Mouse (Mus musculus): ENCODE results near the gene Timm10b. TPM values are rescaled to one million over a fixed set of nuclear protein-coding genes. Genes with fewer than 3 reads are reported as not detected.

Timm10b gene
- polyA plus RNA-seq, 1 experiment from 2014 or later: 236 TPM

DNA sequence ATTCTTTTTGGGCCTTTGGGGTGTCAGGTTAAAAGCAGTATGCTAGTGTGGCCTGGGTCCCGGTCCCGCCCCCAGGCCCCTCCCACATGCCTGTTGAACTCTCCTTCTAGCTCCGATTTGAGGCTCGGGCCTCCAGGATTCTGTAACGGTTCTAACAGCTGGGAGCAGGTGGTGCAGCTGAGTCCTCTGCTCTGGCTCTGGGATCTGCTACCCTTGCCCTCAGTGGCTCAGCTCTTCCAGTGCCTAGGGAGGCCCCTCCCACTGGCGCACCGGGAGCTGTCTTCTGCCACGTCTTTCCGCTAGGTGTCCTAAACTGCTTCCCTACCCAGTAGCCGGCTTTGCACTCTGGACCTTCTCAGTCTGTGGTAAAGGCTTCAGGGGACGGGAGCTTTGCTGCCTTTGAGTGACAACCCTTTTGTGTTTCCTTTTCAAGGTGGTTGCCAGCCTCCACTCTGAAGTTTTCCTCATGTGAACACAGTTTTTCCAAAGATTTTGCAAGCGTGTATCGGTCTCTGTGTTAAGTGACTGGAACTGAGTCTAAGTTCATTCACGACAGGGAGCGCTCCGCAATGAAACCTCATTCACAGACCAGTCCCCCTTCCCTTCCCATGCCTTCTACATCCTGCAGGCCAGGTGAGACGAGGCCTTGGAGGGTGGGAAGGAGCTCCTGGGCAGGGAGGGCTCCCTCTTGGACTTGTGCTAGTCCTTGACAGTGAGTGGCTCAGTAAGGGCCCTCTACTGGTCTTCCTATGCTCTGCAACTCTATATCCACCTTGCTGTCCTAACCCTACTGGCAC, 11.0 kb downstream of the Timm10b start, which contains the start of gene Dnhd1:
TSS of gene Dnhd1 (plus strand) at position 189 of the 797 bp plus-strand sequence.
- ATAC-seq (peak; percentile 97), DNase-seq (ENCODE audit: low spot score) (peak; percentile 94)
- peak within 1 kb of the TSS; percentile 33 for H3K4me3 ChIP-seq (ENCODE audit: low read depth, low read length)
- no peaks in the 10 kb centered on the region for H3K4me1 ChIP-seq (ENCODE audit: insufficient read depth, low read depth, low read length)
- H3K27me3 ChIP-seq (replicated peaks; ENCODE audit: insufficient read depth, low read length): no peaks in the 10 kb centered on the region
- H3K27ac ChIP-seq (ENCODE audit: low read length): peak within 1 kb of the TSS; percentile 34
- H3K4me2 ChIP-seq (replicated peaks; ENCODE audit: low read depth, low read length): peak within 1 kb of the TSS; percentile 61
- no peaks in the 10 kb centered on the region for H3K9me3 ChIP-seq (ENCODE audit: low read length)
- TF ChIP-seq CTCF (IDR thresholded peaks at IDR 0.05) (peak; percentile 74), EP300 (IDR thresholded peaks at IDR 0.05) (no peak)
- H3K9ac ChIP-seq (replicated peaks; ENCODE audit: low read depth): 0 out of 2 replicates have a peak within 1 kb of the TSS, but pooled peaks have one; percentile 2
- 1% methylated on average over 17 of the region's 17 CpGs for WGBS
- no peaks in the 10 kb centered on the region for H3K36me3 ChIP-seq (ENCODE audit: insufficient read depth, low read length)

DNA sequence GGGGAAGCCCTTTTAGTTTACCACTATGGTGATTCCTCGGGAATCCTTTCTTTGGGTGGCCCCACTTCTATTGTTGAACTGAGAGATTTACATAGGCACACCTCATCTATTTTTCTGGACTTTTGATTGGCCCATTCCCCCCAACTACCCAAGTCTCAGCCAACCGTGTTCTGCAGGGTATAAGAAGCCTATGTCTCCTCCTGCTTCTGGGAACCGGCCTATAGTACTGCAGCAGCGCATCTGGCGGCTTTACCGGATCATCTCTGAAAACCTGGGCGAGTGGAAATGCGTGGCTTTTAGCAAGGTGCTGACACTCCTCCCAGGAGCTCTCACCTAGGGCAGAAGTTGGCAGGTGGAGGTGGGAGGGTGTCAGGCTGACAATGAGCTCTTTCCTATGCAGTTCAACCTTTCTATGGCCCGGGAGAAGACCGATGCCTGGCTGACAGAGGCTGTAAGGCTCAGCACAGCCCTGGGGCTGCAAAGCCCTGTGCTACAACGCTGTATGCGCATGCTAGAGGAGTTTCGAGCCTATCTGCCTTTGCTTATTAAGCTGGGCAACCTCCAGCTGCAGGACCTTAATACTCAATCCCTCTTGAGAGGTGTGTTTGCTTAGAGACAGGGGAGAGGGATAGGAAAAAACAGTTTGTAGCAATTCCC, 45.8 kb downstream of the Timm10b start:
- no peak overlapping the region for H3K27ac ChIP-seq (ENCODE audit: low read length)
- ATAC-seq: peak; percentile 35; the same call in 1 of the 2 replicates
- WGBS: 15% methylated on average over 13 of the region's 13 CpGs
- H3K27me3 ChIP-seq (replicated peaks; ENCODE audit: insufficient read depth, low read length): no peaks in the 10 kb centered on the region
- H3K4me2 ChIP-seq (replicated peaks; ENCODE audit: low read depth, low read length): no peak overlapping the region
- H3K4me1 ChIP-seq (ENCODE audit: insufficient read depth, low read depth, low read length): no peaks in the 10 kb centered on the region
- H3K4me3 ChIP-seq (ENCODE audit: low read depth, low read length): no peak overlapping the region
- H3K9ac ChIP-seq (replicated peaks; ENCODE audit: low read depth): no peak overlapping the region
- no peak for TF ChIP-seq EP300 (IDR thresholded peaks at IDR 0.05)
- no peak for TF ChIP-seq CTCF (IDR thresholded peaks at IDR 0.05)
- H3K36me3 ChIP-seq (ENCODE audit: insufficient read depth, low read length): no peaks in the 10 kb centered on the region
- no peaks in the 10 kb centered on the region for H3K9me3 ChIP-seq (ENCODE audit: low read length)
- no peak for DNase-seq (ENCODE audit: low spot score)

DNA sequence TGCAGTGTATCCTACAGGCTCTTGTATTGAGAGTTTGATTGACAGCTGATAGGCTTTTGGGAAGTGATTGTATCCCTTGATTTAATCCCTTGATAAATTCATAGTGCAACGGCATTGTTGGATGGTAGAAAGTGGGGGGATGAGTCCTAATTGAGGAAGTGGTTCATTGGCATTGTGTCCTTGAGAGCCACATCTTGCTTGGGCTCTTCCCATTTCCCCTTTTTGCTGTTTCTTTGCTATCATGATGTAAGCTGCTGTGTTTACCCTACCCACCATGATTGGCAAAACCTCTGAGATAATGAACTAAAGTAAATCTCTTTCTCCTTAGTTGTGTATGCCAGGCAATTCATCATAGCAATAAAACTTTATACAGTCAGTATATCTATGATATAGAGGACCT, 51.0 kb downstream of the Timm10b start:
- no peak for TF ChIP-seq CTCF (IDR thresholded peaks at IDR 0.05)
- TF ChIP-seq EP300 (IDR thresholded peaks at IDR 0.05): no peak
- DNase-seq (ENCODE audit: low spot score): peak; percentile 10
- H3K27ac ChIP-seq (ENCODE audit: low read length): no peak overlapping the region
- H3K36me3 ChIP-seq (ENCODE audit: insufficient read depth, low read length): no peaks in the 10 kb centered on the region
- no peaks in the 10 kb centered on the region for H3K4me1 ChIP-seq (ENCODE audit: insufficient read depth, low read depth, low read length)
- H3K9me3 ChIP-seq (ENCODE audit: low read length): no peaks in the 10 kb centered on the region
- 56% methylated on average over 1 of the region's 1 CpGs for WGBS
- no peak for ATAC-seq
- H3K4me3 ChIP-seq (ENCODE audit: low read depth, low read length): no peak overlapping the region
- H3K4me2 ChIP-seq (replicated peaks; ENCODE audit: low read depth, low read length): no peak overlapping the region
- H3K27me3 ChIP-seq (replicated peaks; ENCODE audit: insufficient read depth, low read length): no peaks in the 10 kb centered on the region
- H3K9ac ChIP-seq (replicated peaks; ENCODE audit: low read depth): no peak overlapping the region

Other genes with a start within 250 kb of the Timm10b start
- gene Fam160a2, start 240.0 kb upstream of the Timm10b start, polyA plus RNA-seq (2015; fragmentation: Nextera tagmentation; extraction: Ambion mirVana): 25.1 and 26.0 TPM in 2 replicates
- gene Cnga4, start 235.5 kb upstream of the Timm10b start, polyA plus RNA-seq (2015; fragmentation: Nextera tagmentation; extraction: Ambion mirVana): 0.11 TPM in 1 of 2 replicates, not detected in the other
- gene Cckbr, start 214.3 kb upstream of the Timm10b start, polyA plus RNA-seq (2015; fragmentation: Nextera tagmentation; extraction: Ambion mirVana): 0.06 and 0.12 TPM in 2 replicates
- 162 and 168 TPM in 2 replicates for gene Cavin3, start 157.8 kb upstream of the Timm10b start, polyA plus RNA-seq (2015; fragmentation: Nextera tagmentation; extraction: Ambion mirVana)
- gene Smpd1, start 85.7 kb upstream of the Timm10b start, polyA plus RNA-seq (2015; fragmentation: Nextera tagmentation; extraction: Ambion mirVana): 57.1 and 57.5 TPM in 2 replicates
- 71.2 and 77.6 TPM in 2 replicates for gene Apbb1, start 58.4 kb upstream of the Timm10b start, polyA plus RNA-seq (2015; fragmentation: Nextera tagmentation; extraction: Ambion mirVana)
- 1.7 and 2.0 TPM in 2 replicates for gene Hpx, start 39.9 kb upstream of the Timm10b start, polyA plus RNA-seq (2015; fragmentation: Nextera tagmentation; extraction: Ambion mirVana)
- 101 and 116 TPM in 2 replicates for gene Trim3, start 6.5 kb upstream of the Timm10b start, polyA plus RNA-seq (2015; fragmentation: Nextera tagmentation; extraction: Ambion mirVana)
- 48.5 and 52.7 TPM in 2 replicates for gene Arfip2, start 360 bp downstream of the Timm10b start, polyA plus RNA-seq (2015; fragmentation: Nextera tagmentation; extraction: Ambion mirVana)
- 41.7 and 53.1 TPM in 2 replicates for gene Gm45799, start 496 bp downstream of the Timm10b start, polyA plus RNA-seq (2015; fragmentation: Nextera tagmentation; extraction: Ambion mirVana)
- 0.60 and 0.79 TPM in 2 replicates for gene Dnhd1, start 10.8 kb downstream of the Timm10b start, polyA plus RNA-seq (2015; fragmentation: Nextera tagmentation; extraction: Ambion mirVana)
- gene Ilk, start 96.5 kb downstream of the Timm10b start, polyA plus RNA-seq (2015; fragmentation: Nextera tagmentation; extraction: Ambion mirVana): 378 and 390 TPM in 2 replicates
- 19.0 and 19.3 TPM in 2 replicates for gene Rrp8, start 97.3 kb downstream of the Timm10b start, polyA plus RNA-seq (2015; fragmentation: Nextera tagmentation; extraction: Ambion mirVana)
- 111 and 121 TPM in 2 replicates for gene Taf10, start 104.3 kb downstream of the Timm10b start, polyA plus RNA-seq (2015; fragmentation: Nextera tagmentation; extraction: Ambion mirVana)
- gene Tpp1, start 112.2 kb downstream of the Timm10b start, polyA plus RNA-seq (2015; fragmentation: Nextera tagmentation; extraction: Ambion mirVana): 107 and 110 TPM in 2 replicates
- gene Dchs1, start 147.6 kb downstream of the Timm10b start, polyA plus RNA-seq (2015; fragmentation: Nextera tagmentation; extraction: Ambion mirVana): 3.0 and 3.4 TPM in 2 replicates
- gene Mrpl17, start 171.0 kb downstream of the Timm10b start, polyA plus RNA-seq (2015; fragmentation: Nextera tagmentation; extraction: Ambion mirVana): 257 and 270 TPM in 2 replicates